Mouse (Mus musculus) CH12F3 (cell line): ENCODE measurements around the gene Plce1.
"Not testable (repeated sequence)": the region's sequence is repeated elsewhere in the genome, so short reads cannot be mapped to it uniquely, and the experiment has no call there.

ENCODE experiments used
- in situ Hi-C: fragments of 300-500 bp; cut with MboI; formaldehyde crosslinking; loops from 2 replicates; pipeline ENCODE4 v1.14.3; 2020; ENCODE audit warnings: low sequenced_read_pairs

Gene Plce1

GRCm38 (mm10) chr19:38627075-38627768, 146.3 kb downstream of the Plce1 start:
- in situ Hi-C loops: no loop called here

- in situ Hi-C loops: no loop called here
Measured at GRCm38 (mm10) chr19:38632251-38632650, 151.3 kb downstream of the Plce1 start.

GRCm38 (mm10) chr19:38633306-38633705, 152.4 kb downstream of the Plce1 start:
- in situ Hi-C loops: no loop called here

- in situ Hi-C loops: no loop called here
Measured at GRCm38 (mm10) chr19:38639050-38639449, 158.1 kb downstream of the Plce1 start.

- in situ Hi-C loops: no loop called here
Measured at GRCm38 (mm10) chr19:38639805-38640204, 158.9 kb downstream of the Plce1 start.

DNA sequence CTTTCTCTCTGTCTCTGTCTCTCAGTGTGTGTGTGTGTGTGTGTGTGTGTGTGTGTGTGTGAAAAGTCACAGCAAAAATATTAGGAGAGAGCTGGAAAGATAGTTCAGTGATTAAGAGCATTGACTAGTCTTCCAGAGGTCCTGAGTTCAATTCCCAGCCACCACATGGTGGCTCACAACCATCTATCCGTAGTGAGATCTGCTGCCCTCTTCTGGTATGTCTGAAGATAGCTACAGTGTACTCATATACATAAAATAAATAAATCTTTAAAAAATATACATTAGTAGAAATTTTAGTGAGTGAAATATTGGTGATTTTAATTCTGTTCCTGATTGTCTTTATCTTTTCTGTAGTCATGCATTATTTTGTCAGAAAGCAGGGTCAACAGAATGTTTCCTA, 161.6 kb downstream of the Plce1 start:
- in situ Hi-C loops: not testable (repeated sequence)

GRCm38 (mm10) chr19:38644871-38645595, 164.1 kb downstream of the Plce1 start:
- in situ Hi-C loops: no loop called here

DNA sequence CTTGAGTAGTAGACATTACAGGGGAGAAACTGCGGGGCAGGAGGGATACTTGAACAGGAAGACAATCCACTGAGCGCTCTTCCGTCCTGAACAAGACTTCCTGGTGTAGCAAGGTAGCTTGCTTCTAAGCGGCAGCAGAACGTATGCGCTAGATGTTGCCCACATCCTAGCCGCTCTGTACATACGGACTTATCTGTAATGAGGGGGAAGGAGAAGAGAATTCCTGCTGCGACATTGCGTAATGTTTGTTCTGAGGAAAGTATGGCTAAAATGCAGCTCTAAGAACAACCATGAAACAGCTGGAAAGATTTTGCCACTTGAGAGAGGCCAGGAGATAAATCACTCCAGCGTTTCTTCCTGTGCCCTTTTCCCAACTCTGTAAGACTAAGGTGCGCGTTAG, 177.1 kb downstream of the Plce1 start:
- in situ Hi-C loops: no loop called here

DNA sequence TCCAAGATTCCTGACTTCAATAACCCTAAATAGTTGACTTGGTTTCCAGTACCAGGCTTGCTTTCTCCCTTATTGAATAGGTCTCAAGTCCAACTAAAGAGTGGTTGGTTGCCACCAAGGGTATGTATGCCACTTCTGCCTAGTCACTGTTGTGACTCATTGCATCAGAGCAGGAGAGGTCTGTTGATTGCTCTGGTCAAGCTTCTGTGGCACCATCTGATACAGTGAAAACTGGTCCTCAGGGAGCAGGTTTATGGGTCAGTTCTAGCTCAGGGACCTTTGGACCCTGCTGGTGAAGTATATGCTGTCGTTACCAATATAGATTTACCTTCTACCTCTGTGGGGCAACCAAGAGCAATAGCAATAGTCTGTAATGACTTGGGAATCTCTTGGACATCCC, 184.5 kb downstream of the Plce1 start:
- in situ Hi-C loops: no loop called here

DNA sequence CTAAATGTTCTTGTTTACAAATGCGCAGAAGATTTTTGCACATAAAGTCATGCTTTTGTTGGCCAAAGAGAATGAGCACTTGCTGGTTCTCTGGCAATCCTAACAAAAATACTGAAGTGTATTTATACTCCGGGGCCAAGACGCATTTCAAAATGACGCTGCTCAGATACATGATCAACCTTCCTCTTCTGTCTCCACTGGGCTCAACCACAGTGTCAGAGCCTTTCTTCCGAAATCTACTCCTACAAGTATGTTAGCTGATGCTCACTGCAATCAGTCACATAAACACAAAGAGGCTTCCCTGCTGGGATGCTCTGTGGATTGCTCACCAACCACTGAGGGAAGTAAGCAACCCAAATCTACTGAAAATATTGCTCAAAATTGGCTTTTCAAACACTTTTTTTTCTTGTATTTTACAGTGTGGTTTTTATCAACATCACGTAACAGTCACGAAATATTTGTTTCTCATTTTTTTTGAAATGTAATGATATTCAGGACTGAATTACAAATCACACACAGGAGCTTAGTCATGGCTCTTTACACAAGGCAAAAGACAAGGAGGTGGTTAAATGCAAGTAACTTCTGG, 191.2 kb downstream of the Plce1 start:
- in situ Hi-C loops: no loop called here

DNA sequence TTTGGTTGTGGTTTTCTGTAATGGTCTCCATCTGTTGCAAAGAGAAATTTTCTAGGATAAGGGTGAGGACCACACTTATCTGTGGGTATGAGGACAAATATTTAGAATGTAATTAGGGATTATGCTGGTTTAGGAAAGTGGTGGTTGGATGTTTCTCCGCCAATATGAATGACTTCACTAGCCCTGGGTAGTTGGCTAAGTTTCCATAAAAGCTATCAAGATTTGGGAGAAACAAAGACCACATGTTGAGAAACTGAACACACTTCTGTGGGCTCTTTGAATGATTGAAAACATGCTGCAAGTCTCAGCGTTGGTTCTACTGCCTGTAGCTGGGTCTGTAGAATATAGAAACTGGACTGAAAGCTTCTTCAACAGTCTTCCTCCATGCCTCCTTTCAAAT, 193.0 kb downstream of the Plce1 start:
- in situ Hi-C loops: no loop called here

DNA sequence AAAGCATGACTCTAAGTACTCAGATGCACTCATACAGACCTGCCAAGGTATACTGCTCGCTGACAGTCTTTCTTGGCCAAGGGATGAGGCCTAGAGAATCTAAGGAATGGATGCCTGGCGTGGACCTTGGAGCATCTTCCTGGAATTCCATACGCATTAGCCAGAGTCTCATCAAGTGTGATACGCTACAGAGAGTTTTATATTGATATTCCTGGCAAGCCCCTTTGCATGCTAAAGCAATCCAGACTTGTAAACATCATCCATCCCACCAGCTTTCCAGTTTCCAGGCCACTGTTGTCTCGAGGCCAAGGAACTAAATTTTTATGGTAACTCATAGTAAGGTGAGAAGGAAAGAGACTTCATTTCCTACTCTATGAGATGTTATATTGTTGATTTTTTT, 197.7 kb downstream of the Plce1 start:
- in situ Hi-C loops: no loop called here

- in situ Hi-C loops: no loop called here
Measured at GRCm38 (mm10) chr19:38679520-38679919, 198.6 kb downstream of the Plce1 start.

DNA sequence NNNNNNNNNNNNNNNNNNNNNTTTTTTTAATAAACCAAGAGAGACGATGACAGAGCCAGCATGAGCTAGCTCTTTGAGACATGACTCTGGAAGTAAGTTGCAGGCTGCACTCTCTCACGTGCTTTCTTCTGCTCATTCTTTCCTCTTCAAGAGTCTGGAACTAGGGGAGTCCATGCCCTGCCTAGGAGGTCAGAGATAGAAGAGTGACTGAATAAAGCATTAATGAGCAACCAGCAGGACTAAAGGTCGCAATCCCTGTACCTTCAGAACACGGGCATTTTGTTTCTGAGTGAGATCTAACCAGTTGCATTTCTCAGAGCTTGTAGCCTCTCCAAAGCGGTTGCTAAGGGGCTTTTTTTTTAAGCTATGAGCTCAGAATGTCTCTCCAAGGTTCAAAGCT, 206.4 kb downstream of the Plce1 start:
- in situ Hi-C loops: no loop called here

GRCm38 (mm10) chr19:38688741-38689507, 208.0 kb downstream of the Plce1 start:
- in situ Hi-C loops: no loop called here

- in situ Hi-C loops: no loop called here
Measured at GRCm38 (mm10) chr19:38690276-38690675, 209.4 kb downstream of the Plce1 start.

- in situ Hi-C loops: no loop called here
Measured at GRCm38 (mm10) chr19:38691533-38691932, 210.6 kb downstream of the Plce1 start.

DNA sequence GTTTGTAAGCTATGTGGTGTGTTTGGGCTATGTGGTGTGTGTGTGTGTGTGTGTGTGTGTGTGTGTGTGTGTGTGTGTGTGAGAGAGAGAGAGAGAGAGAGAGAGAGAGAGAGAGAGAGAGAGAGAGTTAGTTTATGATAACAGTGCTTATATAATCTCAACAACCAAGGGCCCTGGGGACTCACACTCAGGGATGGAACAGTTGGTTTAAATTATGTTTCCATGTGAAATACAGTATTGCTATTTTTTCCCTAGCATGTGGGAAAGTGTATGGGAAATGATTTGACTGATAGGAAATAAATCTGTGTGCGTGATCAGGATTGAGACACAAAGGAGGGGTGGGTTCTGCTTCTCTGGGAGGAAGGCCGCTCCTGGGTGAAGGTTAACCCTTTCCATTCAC, 212.4 kb downstream of the Plce1 start:
- in situ Hi-C loops: no loop called here

DNA sequence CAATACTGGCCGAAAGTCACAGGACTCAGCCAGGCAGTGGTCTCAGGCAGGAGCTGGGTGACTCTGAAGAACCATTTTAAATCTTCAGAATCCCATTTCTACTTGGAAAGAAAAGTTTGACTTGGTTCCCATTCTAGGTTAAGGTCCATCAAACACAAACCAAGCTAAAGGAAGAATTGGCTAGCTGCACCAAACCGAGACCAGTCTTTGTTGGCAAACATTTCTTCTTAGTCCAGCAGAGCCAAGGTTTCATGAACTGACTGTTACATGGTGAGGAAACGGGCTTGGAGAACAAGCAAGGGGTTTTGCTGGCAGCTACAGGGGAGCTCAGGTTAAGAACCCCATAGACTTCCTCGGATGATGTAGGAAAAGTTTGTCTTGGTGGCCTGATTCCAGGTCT, 212.9 kb downstream of the Plce1 start:
- in situ Hi-C loops: no loop called here

GRCm38 (mm10) chr19:38701776-38702175, 220.9 kb downstream of the Plce1 start:
- in situ Hi-C loops: no loop called here

- in situ Hi-C loops: no loop called here
Measured at GRCm38 (mm10) chr19:38704742-38705141, 223.8 kb downstream of the Plce1 start.
